Mouse (Mus musculus) liver, embryonic 14.5 days (tissue): ENCODE measurements around the gene Fmo1.

Experiments used
- CTCF ChIP-seq: IDR thresholded peaks from 2 replicates; pipeline ENCODE4 v1.5.1; 2016; ENCODE audit warnings: antibody characterized with exemption, low read depth, control low read depth
- EP300 ChIP-seq: IDR thresholded peaks from 2 replicates; pipeline ENCODE4 v1.6.1; 2016; ENCODE audit warnings: antibody characterized with exemption, low read depth

GRCm38 (mm10) chr1:162859996-162860605, 6.3 kb downstream of the Fmo1 start:
- no peak for TF ChIP-seq EP300
- no peak for TF ChIP-seq CTCF
